9 mouse cellular contexts compared by ENCODE assay signal in genomic region chr1:170709481-170709880, GRCm38 (mm10).
A peak's percentile ranks its signal among the peaks of the same experiment; 100 is the strongest.
DNase-seq lines count a peak whose midpoint lies in the region; ATAC-seq and TF ChIP-seq lines count a peak whose summit lies in the region.
"Had no signal": no experiment of that assay in that cellular context is flagged by ENCODE, and none has a peak within 500 bp of the region (broad histone marks: within the 10 kb centered on the region; RNA-seq: fewer than 3 reads in every experiment).

No protein-coding gene starts in this region.

- peak; percentile 53 to 69 for DNase-seq in right cerebral cortex, postnatal 10 days (ENCODE audit: low spot score in 2 of 2)
- no peak for DNase-seq in right cerebral cortex, postnatal 25 days
- DNase-seq in liver = peak; percentile 52
- peak; percentile 19 for DNase-seq in thymus, postnatal 4 days
- DNase-seq in kidney, adult 2 months = no peak
- no peak for DNase-seq in cerebellum, postnatal 25 days

- no peak for TF ChIP-seq POLR2A in kidney, adult 2 months (IDR thresholded peaks at IDR 0.05; ENCODE audit: low read depth, low read length)

- H3K9ac ChIP-seq in forebrain, embryonic 13.5 days = no peak overlapping the region
- H3K9ac ChIP-seq: lung, embryonic 15.5 days had no signal

- 86% methylated on average over 8 of the region's 8 CpGs for whole genome bisulfite sequencing in kidney, adult 2 months
- 97% methylated on average over 8 of the region's 8 CpGs for WGBS in forebrain, embryonic 13.5 days

- H3K27ac ChIP-seq in kidney, adult 2 months (ENCODE audit: insufficient read depth, low read depth, low read length) = no peak overlapping the region
- no peak overlapping the region for H3K27ac ChIP-seq in forebrain, embryonic 13.5 days
- H3K27ac ChIP-seq: lung, embryonic 15.5 days had no signal

- no peaks in the 10 kb centered on the region for H3K36me3 ChIP-seq in kidney, adult 2 months (ENCODE audit: control insufficient read depth, insufficient read depth, low read length)
- 0 out of 2 replicates have a peak, but pooled peaks cover 3% of the 10 kb centered on the region for H3K36me3 ChIP-seq in forebrain, embryonic 13.5 days (ENCODE audit: poor library complexity, severe bottlenecking)
- H3K36me3 ChIP-seq: lung, embryonic 15.5 days had no signal

- no peak for TF ChIP-seq CTCF in kidney, adult 2 months (conservative IDR thresholded peaks at IDR 0.05; ENCODE audit: insufficient read depth, insufficient read length, low read depth, low read length)

- no peaks in the 10 kb centered on the region for H3K27me3 ChIP-seq in kidney, adult 2 months (replicated peaks; ENCODE audit: control insufficient read depth, insufficient read depth, low read length)
- no peaks in the 10 kb centered on the region for H3K27me3 ChIP-seq in forebrain, embryonic 13.5 days
- H3K27me3 ChIP-seq: lung, embryonic 15.5 days had no signal

- no peaks in the 10 kb centered on the region for H3K4me1 ChIP-seq in kidney, adult 2 months (ENCODE audit: control insufficient read depth, insufficient read depth, low read length)
- H3K4me1 ChIP-seq in forebrain, embryonic 13.5 days = peaks cover 7% of the 10 kb centered on the region; the same call in 1 of the 2 replicates
- H3K4me1 ChIP-seq: lung, embryonic 15.5 days had no signal

- ATAC-seq in megakaryocyte-erythroid progenitor cell, adult 5-6 weeks (replicated peaks; ENCODE audit: low FRiP score, low TSS enrichment, poor library complexity, severe bottlenecking) = peak; percentile 62
- ATAC-seq in forebrain, embryonic 13.5 days = no peak

- no peaks in the 10 kb centered on the region for H3K9me3 ChIP-seq in forebrain, embryonic 13.5 days (replicated peaks)
- H3K9me3 ChIP-seq: lung, embryonic 15.5 days had no signal

- H3K4me2 ChIP-seq in forebrain, embryonic 13.5 days = no peak overlapping the region
- H3K4me2 ChIP-seq: lung, embryonic 15.5 days had no signal

- H3K4me3 ChIP-seq in kidney, adult 2 months (ENCODE audit: insufficient read depth, low read depth, low read length) = no peak overlapping the region
- H3K4me3 ChIP-seq in forebrain, embryonic 13.5 days = no peak overlapping the region
- H3K4me3 ChIP-seq: lung, embryonic 15.5 days had no signal

Comparison
In these comparisons a context has a peak if more than half of its experiments do, and no peak if none do; other contexts are left out.
1. DNase-seq: peak in right cerebral cortex, postnatal 10 days (2 of 2), liver (single experiment) and thymus, postnatal 4 days (single experiment); none in right cerebral cortex, postnatal 25 days (single experiment), kidney, adult 2 months (single experiment) and cerebellum, postnatal 25 days (0 of 2).